Mouse (Mus musculus) urinary bladder, postnatal 4 days (tissue): ENCODE results near the gene Polr3c.
"Not testable (repeated sequence)": the region's sequence is repeated elsewhere in the genome, so short reads cannot be mapped to it uniquely, and the experiment has no call there.

Experiments used
- DNase-seq, 2 experiments: peaks; one replicate each; pipeline ENCODE4 v3.0.0; 2021 to 2022; ENCODE audit warnings: low spot score in 2 of 2

The Polr3c gene

GRCm38 (mm10) chr3:96678456-96678855, 49.0 kb downstream of the Polr3c start:
- no peak for DNase-seq

GRCm38 (mm10) chr3:96675690-96676089, 51.7 kb downstream of the Polr3c start:
- DNase-seq, result no peak

GRCm38 (mm10) chr3:96675171-96675570, 52.3 kb downstream of the Polr3c start:
- no peak for DNase-seq

- DNase-seq, result peak in 1 of 2 experiments; percentile 42
Measured at GRCm38 (mm10) chr3:96674442-96674841, 53.0 kb downstream of the Polr3c start.

GRCm38 (mm10) chr3:96673514-96673913, 53.9 kb downstream of the Polr3c start:
- no peak for DNase-seq

- DNase-seq, result no peak
Measured at GRCm38 (mm10) chr3:96671519-96671918, 55.9 kb downstream of the Polr3c start.

- DNase-seq, result peak; percentile 81 to 84
Measured at GRCm38 (mm10) chr3:96669727-96670468, 57.5 kb downstream of the Polr3c start, which contains the start of gene Ankrd35. TSS of gene Ankrd35 (plus strand) at chr3:96670131.

GRCm38 (mm10) chr3:96668424-96669067, 58.9 kb downstream of the Polr3c start:
- DNase-seq, result no peak

GRCm38 (mm10) chr3:96667316-96667715, 60.1 kb downstream of the Polr3c start:
- DNase-seq, result no peak

GRCm38 (mm10) chr3:96666916-96667315, 60.5 kb downstream of the Polr3c start:
- DNase-seq, result no peak

- DNase-seq, result not testable (repeated sequence)
Measured at GRCm38 (mm10) chr3:96665732-96666363, 61.6 kb downstream of the Polr3c start.

GRCm38 (mm10) chr3:96663432-96664239, 63.8 kb downstream of the Polr3c start:
- peak; percentile 72 to 85 for DNase-seq

- no peak for DNase-seq
Measured at GRCm38 (mm10) chr3:96662731-96663316, 64.6 kb downstream of the Polr3c start.
